Mouse (Mus musculus): ENCODE measurements around the gene Galnt7.

DNA sequence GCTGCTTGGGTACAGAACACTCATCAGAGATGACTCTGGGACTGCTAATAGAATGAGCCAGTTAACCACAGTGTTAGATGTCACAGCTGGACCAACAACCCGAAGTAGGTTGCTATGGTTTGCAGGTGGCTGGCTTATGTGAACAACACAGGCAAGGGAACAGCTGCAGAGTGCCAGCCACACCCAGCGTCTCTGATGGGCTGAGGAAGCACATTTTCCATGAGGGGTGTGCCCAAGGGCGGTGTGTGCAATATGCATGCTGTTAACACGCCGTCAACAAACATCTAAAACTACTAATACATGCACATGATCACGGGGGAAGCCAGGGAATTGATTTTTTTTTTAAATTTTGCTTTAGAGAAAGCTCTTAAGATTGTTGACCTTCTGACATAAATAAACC is 73.0 kb downstream of the Galnt7 start:
- no peak for TF ChIP-seq POLR2A (IDR thresholded peaks at IDR 0.05; ENCODE audit: borderline replicate concordance, extremely low read depth, insufficient read depth, insufficient read length, poor library complexity, severe bottlenecking)
- no peak for TF ChIP-seq CTCF (IDR thresholded peaks at IDR 0.05; ENCODE audit: borderline replicate concordance, extremely low read depth, insufficient read depth, insufficient read length)

Data from brain, embryonic 14.5 days (tissue).